Mouse (Mus musculus): ENCODE results near the gene Pcbp1.

Gene Pcbp1

GRCm38 (mm10) chr6:86523755-86524434, 2.2 kb downstream of the Pcbp1 start:
- DNase-seq (ENCODE audit: low spot score in 2 of 2): no peak

GRCm38 (mm10) chr6:86523242-86523754, 2.8 kb downstream of the Pcbp1 start:
- DNase-seq (ENCODE audit: low spot score in 2 of 2): no peak

- no peak for DNase-seq (ENCODE audit: low spot score in 2 of 2)
These were observed 3.9 kb downstream of the Pcbp1 start for GRCm38 (mm10) chr6:86522001-86522911.

DNA sequence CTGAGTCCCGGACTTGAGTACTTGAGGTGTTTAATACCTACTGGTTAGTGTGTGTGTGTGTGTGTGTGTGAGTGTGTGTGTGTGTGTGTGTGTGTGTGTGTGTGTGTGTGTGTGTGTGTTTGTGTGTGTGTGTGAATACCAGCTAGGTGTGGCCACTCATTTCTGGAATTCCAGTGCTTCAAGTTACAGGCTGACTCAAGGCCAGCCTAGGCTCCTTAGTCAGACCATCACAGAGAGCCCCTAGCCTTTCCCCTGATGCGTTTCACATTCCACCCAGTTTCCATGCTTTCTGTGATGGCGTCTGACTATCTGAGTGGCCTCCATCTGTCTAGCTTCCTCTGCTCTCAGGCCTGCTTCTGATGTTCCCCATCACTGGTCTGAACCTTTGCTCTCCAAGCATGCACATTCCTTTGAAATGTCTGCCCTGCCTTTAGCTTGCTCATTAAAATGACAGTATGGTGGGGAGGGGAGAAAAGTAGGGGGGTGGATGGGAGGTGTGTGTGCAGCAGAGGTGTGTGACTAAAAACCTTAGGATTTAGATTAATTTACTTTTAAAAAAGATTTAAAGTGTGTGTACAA, 6.3 kb downstream of the Pcbp1 start:
- DNase-seq (ENCODE audit: low spot score in 2 of 2): no peak

DNA sequence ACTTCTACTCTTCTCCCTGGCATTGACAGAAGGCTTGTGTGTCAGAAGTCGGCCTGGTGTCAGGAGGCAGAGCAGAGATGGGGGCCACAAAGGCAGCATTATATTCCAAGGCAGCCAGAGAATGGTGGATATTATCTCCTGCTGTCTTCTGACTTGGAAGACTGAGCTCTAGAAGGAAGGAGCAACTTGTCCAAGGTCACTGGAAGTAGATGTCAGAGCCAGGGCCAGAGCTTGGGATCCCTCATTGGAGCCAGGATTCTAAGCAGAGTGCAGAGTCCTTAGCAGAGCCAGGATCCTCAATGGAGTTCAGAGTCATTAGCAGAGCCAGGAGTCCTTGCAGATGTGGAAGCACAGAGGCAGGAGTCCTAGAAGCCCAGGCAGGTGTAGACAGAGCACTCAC, 10.1 kb downstream of the Pcbp1 start:
- no peak for DNase-seq (ENCODE audit: low spot score in 2 of 2)

DNA sequence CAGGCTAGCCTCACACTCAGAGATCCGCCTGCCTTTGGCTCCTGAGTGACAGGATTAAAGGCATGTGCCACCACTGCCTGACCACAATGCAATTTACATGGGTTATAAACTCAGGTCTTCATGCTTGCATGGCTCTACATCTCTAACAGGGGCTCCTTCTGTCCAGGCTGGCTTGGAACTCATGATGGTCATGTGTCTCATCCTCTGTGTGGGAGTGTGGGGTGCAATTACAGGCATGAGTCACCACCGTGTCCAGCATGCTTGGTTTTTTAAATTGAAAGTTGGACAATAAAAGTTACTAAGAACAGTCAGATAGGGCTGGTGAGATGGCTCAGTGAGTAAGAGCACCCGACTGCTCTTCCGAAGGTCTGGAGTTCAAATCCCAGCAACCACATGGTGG, 12.8 kb downstream of the Pcbp1 start:
- DNase-seq (ENCODE audit: low spot score in 2 of 2): no peak

DNA sequence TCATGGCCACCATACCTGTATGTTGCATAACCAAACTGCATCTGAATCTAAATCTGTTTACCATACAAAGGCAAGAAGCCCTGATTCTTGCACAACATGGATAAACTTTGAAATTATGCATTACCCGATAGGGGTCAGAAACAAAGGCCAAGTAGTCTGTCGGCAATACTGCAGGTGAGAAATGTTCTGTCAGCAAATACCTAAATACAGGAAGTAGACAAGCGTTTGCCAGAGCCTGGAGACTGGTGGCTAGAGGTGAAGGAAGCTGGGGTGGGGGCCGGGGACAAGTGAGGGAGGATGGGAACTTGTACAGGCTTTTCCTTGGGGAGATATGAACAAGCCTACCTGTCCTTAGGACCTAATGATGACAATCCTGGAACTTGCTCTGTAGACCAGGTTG, 15.1 kb downstream of the Pcbp1 start:
- DNase-seq (ENCODE audit: low spot score in 2 of 2): no peak

DNA sequence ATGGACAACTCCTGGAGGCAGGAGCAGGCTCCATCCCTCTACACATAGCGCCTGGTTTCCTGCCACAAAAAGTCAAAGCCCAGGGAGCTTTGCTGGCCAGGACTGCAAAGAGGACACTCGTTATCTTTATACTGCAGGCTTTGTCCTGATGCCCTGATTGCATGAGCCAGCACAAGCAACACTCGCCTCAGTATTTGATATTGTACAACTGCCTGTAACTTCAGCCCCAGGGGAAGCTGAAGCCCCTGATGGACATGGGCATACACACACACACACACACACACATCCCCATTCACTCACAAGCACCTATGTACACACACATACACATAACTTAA, 16.3 kb downstream of the Pcbp1 start:
- no peak for DNase-seq (ENCODE audit: low spot score in 2 of 2)

GRCm38 (mm10) chr6:86509194-86509865, 16.8 kb downstream of the Pcbp1 start:
- DNase-seq (ENCODE audit: low spot score in 2 of 2): no peak

GRCm38 (mm10) chr6:86508736-86509135, 17.4 kb downstream of the Pcbp1 start:
- DNase-seq (ENCODE audit: low spot score in 2 of 2): no peak

- no peak for DNase-seq (ENCODE audit: low spot score in 2 of 2)
These were observed 19.0 kb downstream of the Pcbp1 start for GRCm38 (mm10) chr6:86507116-86507515.

- no peak for DNase-seq (ENCODE audit: low spot score in 2 of 2)
These were observed 19.8 kb downstream of the Pcbp1 start for GRCm38 (mm10) chr6:86506309-86506708.

GRCm38 (mm10) chr6:86505671-86506070, 20.4 kb downstream of the Pcbp1 start:
- DNase-seq (ENCODE audit: low spot score in 2 of 2): no peak

GRCm38 (mm10) chr6:86503513-86503912, 22.6 kb downstream of the Pcbp1 start:
- DNase-seq (ENCODE audit: low spot score in 2 of 2): no peak

DNA sequence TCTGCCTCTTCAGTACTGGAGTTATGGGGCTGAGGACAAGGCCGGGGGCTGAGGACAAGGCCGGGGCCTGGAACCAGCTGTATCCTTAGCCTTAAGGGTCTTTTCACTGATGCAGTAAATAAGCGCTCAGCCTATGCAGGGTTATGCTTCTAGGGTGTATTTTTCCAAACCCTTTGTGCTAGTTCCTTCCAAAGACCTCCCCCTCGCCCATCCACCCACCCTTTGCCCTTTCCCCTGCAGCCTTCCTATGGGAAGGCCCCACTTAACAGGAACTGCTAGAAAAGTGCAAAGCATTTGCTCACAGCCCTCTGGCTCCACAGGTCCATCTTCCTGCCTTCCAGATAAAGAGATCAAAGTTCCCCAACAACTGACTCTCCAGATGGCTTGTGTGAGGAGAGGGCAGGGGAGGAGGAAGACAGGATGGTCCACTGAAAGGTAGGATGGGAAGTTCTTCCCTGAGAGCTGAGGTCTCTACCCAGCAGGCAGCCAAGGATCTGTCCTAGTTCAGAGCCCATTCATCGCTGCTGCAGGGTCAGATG, 26.5 kb downstream of the Pcbp1 start:
- no peak for DNase-seq (ENCODE audit: low spot score in 2 of 2)

DNA sequence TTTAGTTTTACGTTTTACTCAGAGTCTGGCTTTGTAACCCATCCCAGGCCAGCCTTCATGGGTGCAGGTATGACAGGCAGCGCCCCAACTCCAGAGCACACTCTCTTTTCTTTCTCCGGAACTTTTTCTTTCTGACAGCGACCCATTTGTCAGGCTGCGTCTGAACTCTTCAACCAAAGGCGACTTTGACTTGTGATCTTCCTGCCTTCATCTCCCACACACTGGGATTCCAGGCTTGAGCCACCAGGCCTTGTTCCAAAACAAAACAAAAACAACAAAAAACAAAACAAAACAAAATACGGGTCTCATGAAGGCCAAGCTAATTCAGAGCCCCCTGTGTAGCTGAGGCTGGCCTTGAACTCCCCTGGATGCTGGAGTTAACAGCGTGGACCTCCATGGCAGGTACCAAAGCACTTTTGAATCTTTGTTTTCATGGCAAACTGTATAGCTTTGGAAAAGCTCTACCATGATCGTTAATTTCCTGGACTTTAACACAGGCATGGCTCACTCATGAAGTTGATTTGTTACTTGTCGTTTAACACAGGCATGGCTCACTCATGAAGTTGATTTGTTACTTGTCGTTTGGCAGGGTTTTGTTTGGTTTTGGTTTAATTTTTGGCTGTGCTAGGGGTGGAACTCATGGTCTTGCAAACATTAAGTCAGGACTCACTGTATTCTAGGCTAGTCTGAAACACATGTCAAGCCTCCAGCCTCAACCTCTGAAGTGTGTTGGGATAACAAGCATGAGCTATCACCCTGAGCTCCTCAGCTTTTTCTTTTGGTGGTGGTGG, 28.0 kb downstream of the Pcbp1 start:
- DNase-seq (ENCODE audit: low spot score in 2 of 2): no peak

DNA sequence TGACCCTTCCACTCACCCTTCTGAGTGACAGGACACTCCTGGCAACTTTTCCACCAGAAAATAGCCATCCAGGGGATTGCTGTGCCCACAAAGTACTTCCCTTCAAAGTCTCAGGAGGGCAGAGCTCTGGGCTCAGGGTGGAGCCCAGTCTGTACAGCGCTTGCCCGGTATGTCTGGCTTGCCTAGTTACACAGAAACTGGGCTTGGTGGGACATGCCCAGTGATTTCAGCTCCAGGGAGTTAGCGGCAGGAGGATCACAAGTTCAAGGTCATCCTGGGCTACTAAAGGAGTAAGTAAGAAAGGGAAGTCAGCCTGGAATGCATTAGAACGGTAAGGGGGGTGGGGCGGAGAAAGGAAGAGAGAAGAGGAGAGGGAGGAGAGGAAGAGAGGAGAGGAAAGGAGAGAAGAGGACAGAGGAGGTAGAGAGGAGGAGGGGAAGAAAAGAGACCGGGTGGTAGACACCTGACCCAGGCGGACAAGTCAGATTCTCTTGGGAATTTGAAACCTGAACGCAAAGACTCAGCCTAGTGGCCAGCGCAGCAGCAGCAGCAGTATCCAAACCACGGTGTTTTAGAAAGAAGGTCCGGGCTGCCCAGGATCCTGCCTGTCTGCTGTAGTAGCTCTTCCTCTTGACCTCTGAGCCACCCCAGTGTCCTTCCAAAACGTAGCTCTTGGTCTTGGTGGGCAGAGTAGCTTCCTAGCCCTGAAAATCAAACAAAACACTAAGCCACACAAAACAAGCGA, 28.9 kb downstream of the Pcbp1 start:
- no peak for DNase-seq (ENCODE audit: low spot score in 2 of 2)

GRCm38 (mm10) chr6:86496585-86496984, 29.5 kb downstream of the Pcbp1 start:
- no peak for DNase-seq (ENCODE audit: low spot score in 2 of 2)

GRCm38 (mm10) chr6:86496127-86496526, 30.0 kb downstream of the Pcbp1 start:
- DNase-seq (ENCODE audit: low spot score in 2 of 2): no peak

DNA sequence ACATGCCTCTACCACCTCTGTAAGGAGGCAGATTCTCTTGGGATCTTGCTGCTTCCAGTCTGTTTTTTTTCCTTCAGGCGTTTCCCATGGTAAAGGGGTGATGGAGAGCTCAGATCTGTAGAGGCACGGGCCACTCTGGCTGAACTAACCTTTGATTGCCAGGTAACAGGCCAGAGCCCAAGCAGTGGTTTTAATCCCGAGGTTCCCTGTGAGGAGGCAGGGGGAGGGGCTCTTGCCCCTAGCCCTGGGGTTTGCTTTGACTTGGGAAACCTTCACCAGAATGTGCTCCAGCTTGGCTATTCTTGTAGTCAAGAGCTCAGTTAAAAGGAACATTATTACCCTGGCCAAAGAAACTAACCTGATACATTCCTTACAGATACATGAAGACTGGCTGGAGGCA, 30.5 kb downstream of the Pcbp1 start:
- DNase-seq (ENCODE audit: low spot score in 2 of 2): no peak
